Mouse (Mus musculus): ENCODE results near the gene Htr1d.

DNA sequence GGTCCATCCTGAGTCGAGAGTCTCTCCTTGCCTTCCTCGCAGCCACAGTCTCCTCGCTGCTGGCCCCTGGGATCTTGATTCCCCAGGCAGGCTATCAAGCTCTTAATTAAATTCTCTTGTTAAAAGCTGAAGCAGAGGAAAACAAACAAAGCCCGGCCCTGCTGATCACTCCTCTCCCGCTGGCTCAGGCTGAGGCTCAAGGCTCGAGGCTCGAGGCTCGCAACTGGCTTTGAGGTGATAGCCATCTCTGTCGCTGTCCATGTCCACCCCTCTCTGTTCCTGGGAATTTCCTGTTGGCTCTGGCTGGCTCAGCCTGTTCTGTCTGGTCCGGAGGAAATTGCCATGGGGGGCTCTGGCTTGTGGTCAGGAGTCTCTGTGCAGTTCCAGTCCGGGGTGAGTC is 4.4 kb upstream of the Htr1d start:
- TF ChIP-seq CTCF (conservative IDR thresholded peaks at IDR 0.05; ENCODE audit: low read length) (no peak), NANOG (IDR thresholded peaks at IDR 0.05; ENCODE audit: borderline replicate concordance, low read length) (no peak), POU5F1 (IDR thresholded peaks at IDR 0.05; ENCODE audit: borderline replicate concordance, low read length) (no peak)
